Mouse (Mus musculus): ENCODE measurements around the gene Fam131c. TPM values are rescaled to one million over a fixed set of nuclear protein-coding genes. Genes with fewer than 3 reads are reported as not detected.
A peak's percentile ranks its signal among the peaks of the same experiment; 100 is the strongest.

Gene Fam131c
- polyA plus RNA-seq, 1 experiment from 2014 or later, result 0.58 TPM

DNA sequence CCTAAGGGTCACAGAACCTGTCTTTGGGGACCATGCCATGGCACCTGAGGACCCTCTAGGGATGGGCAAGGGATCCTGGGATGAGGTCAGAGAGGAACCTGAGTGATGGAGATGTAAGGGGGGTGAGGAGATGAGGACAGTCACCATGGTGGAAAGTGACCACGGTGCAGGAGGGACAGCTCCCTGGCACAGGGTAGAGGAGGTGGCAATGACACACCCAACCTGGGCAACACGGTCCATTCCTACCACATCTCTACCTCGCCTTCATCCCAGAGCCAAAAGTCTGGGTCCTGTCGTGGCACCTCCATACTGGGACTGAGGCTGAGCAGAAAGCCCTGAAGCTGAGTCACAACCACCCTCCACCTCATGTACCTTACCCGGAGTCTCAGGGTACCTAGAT is 54.8 kb downstream of the Fam131c start:
- H3K9ac ChIP-seq (ENCODE audit: low read length), result peak overlapping the region; percentile 98
- H3K27ac ChIP-seq (ENCODE audit: low read length), result peak overlapping the region; percentile 91
- H3K9me3 ChIP-seq (replicated peaks; ENCODE audit: control insufficient read depth, low read length), result no peaks in the 10 kb centered on the region
- WGBS, result 39% methylated on average over 5 of the region's 5 CpGs
- no peaks in the 10 kb centered on the region for H3K36me3 ChIP-seq (ENCODE audit: control insufficient read depth, insufficient read depth)
- ATAC-seq (replicated peaks; ENCODE audit: extremely low read depth, insufficient read depth, low FRiP score), result no peak
- H3K4me1 ChIP-seq (ENCODE audit: control insufficient read depth, insufficient read depth, low read length), result peaks cover 38% of the 10 kb centered on the region
- no peaks in the 10 kb centered on the region for H3K27me3 ChIP-seq (ENCODE audit: control insufficient read depth, insufficient read depth, low read length)
- H3K4me3 ChIP-seq (ENCODE audit: low read length), result peak overlapping the region; percentile 83
- H3K4me2 ChIP-seq (ENCODE audit: low read depth, low read length), result peak overlapping the region; percentile 76

- H3K27ac ChIP-seq (ENCODE audit: low read length), result peak overlapping the region; percentile 91
- H3K27me3 ChIP-seq (ENCODE audit: control insufficient read depth, insufficient read depth, low read length), result no peaks in the 10 kb centered on the region
- no peaks in the 10 kb centered on the region for H3K9me3 ChIP-seq (replicated peaks; ENCODE audit: control insufficient read depth, low read length)
- H3K9ac ChIP-seq (ENCODE audit: low read length), result peak overlapping the region; percentile 98
- 42% methylated on average over 5 of the region's 5 CpGs for WGBS
- peak overlapping the region; percentile 83 for H3K4me3 ChIP-seq (ENCODE audit: low read length)
- peak overlapping the region; percentile 76 for H3K4me2 ChIP-seq (ENCODE audit: low read depth, low read length)
- no peaks in the 10 kb centered on the region for H3K36me3 ChIP-seq (ENCODE audit: control insufficient read depth, insufficient read depth)
- peaks cover 38% of the 10 kb centered on the region for H3K4me1 ChIP-seq (ENCODE audit: control insufficient read depth, insufficient read depth, low read length)
- no peak for ATAC-seq (replicated peaks; ENCODE audit: extremely low read depth, insufficient read depth, low FRiP score)
These were observed 55.3 kb downstream of the Fam131c start for GRCm38 (mm10) chr4:141423288-141423687.

DNA sequence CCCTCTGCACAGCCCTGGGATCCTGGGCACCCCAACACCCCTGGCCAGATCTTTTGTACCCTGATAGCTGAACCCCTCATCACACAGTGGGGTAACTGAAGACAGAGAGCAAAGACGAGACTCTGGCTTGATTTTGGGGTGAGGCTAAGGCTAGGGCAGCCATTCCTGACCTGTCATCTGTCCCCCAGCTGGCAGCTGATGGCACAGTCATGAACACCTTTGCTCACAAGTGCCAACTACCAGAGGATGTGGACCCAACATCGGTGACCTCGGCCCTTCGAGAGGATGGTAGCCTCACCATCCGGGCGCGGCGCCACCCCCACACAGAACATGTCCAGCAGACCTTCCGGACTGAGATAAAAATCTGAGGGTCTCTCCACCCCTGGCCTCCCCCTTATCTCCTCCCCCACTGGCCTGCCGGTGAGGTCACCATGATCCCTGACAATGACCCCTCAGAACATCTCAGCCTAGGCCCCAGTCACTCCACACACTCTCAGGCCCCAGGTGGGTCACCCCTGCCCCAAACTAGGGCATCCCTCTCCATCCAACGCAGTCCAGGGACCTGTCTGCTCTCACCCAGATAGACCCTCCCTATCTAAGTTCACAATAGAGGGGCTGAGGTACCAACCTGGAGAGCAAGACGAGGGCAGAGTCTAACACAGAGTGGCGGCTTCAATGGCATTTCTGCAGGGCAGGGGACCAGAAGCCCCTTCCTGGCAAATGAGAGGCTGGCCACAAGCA is 55.8 kb downstream of the Fam131c start:
- Histone ChIP-seq H3K27me3 (ENCODE audit: control insufficient read depth, insufficient read depth, low read length) (no peaks in the 10 kb centered on the region), H3K4me3 (ENCODE audit: low read length) (peak overlapping the region; percentile 83), H3K27ac (ENCODE audit: low read length) (peak overlapping the region; percentile 91), H3K9ac (ENCODE audit: low read length) (peak overlapping the region; percentile 98), H3K36me3 (ENCODE audit: control insufficient read depth, insufficient read depth) (no peaks in the 10 kb centered on the region), H3K4me1 (ENCODE audit: control insufficient read depth, insufficient read depth, low read length) (peaks cover 38% of the 10 kb centered on the region), H3K9me3 (replicated peaks; ENCODE audit: control insufficient read depth, low read length) (no peaks in the 10 kb centered on the region), H3K4me2 (ENCODE audit: low read depth, low read length) (peak overlapping the region; percentile 76)
- 64% methylated on average over 13 of the region's 13 CpGs for WGBS
- no peak for ATAC-seq (replicated peaks; ENCODE audit: extremely low read depth, insufficient read depth, low FRiP score)

DNA sequence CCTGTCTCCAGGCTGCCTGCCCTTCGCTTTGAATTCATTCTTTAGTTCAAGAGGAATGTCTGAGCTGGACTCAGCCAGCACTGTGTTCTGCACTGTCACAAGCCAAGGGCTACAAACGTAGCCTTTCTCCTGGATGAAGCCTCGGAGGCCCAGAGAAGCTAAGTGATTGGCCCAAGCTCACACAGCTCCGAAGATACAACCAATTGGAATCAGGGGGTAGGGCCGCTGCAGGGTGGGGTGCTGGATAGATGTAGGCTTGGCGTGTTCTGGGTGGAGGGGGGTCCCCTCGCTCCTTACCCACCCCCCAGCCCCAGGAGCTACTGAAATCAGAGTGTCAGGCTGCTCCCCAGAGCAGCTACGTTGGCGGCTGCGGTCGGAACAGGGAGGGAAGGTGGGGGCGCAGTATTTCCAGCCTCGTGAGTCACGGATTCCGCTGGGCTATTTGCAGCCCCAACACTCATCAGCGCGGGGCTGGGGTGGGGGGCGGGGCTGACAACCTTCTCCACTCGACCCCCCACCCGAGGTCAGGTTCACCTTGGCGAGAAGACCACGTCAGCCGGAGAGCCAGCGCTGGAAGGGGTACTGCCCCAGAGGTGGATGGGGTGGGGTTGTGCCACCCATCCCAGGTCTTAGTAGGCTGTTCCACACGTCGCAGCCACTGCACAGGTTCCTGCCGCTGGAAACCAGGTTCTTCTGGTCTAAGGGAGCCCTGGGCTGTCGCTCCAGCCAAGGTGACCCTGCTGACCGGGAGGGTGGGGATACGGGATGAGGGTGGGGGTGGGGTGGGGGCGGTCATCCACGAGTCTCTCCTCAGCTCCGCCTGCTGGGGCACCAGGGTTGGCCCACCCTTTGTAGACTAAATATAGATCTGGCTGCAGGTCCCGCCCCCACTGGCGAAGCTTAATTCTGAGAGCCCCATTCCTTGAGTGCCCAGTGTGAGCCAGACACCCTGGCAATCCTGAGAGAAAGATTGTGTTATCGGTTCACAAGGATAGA is 57.8 kb downstream of the Fam131c start:
- H3K4me1 ChIP-seq (ENCODE audit: control insufficient read depth, insufficient read depth, low read length), result peaks cover 23% of the 10 kb centered on the region
- WGBS, result 3% methylated on average over 36 of the region's 36 CpGs

DNA sequence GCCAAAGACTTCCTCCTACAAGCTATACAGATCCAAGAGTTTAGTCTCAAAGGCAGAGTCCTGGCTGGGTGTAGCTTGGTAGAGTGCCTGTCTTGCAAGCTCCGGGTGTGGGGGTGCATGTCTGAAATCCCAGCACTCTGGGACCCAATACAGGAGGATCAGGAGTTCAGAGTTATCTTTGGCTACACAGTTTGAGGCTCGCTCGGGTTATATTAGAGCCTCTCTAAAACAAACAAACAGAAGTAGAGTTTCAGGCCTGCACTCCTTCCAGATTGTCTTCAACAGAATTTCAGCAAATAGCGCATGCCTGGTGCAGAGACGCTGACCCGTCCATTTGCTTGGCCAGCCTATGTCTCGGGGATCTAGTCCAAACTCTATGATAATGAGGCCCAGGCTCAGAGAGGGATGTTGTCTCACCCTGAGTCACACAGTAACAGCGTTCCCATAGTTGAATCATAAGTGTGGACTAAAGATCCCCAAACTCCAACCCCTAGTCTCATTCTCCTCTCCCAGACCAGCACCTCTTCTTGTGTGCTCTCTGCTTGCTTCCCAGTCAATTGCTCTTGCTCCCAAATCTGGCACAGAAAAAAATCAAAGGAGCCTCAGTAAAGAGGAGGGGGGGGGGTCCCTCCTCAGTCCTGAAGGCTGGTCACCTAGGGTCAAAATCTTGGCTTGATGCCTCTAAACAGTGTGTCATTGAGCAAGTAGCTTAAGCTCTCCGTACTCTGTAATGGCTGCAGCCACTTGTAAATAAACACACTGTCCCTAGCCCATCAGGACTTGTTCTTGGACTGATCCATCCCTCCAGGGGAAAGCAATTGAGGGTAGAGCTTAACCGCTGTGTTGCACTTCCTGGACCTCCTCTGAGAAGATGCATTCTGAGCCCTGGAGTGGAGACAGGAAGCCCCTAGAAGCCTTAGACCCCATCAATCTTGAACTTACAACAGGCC is 59.1 kb downstream of the Fam131c start:
- no peak for ATAC-seq (replicated peaks; ENCODE audit: extremely low read depth, insufficient read depth, low FRiP score)
- peak overlapping the region; percentile 98 for H3K9ac ChIP-seq (ENCODE audit: low read length)

More for the DNA sequence above, 57.8 kb downstream of the Fam131c start:
- peak overlapping the region; percentile 91 for H3K27ac ChIP-seq (ENCODE audit: low read length)
- no peaks in the 10 kb centered on the region for H3K9me3 ChIP-seq (replicated peaks; ENCODE audit: control insufficient read depth, low read length)
- peak overlapping the region; percentile 83 for H3K4me3 ChIP-seq (ENCODE audit: low read length)
- peak overlapping the region; percentile 98 for H3K9ac ChIP-seq (ENCODE audit: low read length)
- H3K27me3 ChIP-seq (ENCODE audit: control insufficient read depth, insufficient read depth, low read length), result no peaks in the 10 kb centered on the region
- H3K4me2 ChIP-seq (ENCODE audit: low read depth, low read length), result peak overlapping the region; percentile 76
- peak; percentile 67 for ATAC-seq (replicated peaks; ENCODE audit: extremely low read depth, insufficient read depth, low FRiP score)
- H3K36me3 ChIP-seq (ENCODE audit: control insufficient read depth, insufficient read depth), result no peaks in the 10 kb centered on the region

DNA sequence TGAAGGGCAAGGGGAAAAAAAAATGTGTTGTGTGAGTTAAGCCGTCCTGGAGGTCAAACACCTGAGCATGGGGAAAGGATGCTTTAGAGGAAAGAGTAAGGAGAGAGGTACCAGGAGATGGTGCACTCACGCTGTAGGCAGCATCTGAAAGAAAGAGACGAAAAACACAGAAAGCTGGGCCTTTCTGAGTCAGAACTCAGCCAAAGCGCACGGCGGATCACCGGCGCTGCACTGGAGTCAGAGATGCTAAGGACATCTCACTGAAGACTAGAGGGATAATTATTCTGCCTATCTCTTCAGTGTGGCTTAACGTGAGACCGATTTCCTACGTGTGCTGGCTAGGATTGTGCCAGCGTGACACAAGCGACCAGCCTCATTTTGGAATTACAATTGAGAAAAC is 59.9 kb downstream of the Fam131c start:
- no peak overlapping the region for H3K27ac ChIP-seq (ENCODE audit: low read length)

More for the DNA sequence above, 59.1 kb downstream of the Fam131c start:
- peak overlapping the region; percentile 83; the same call in 1 of the 2 replicates for H3K4me3 ChIP-seq (ENCODE audit: low read length)
- H3K36me3 ChIP-seq (ENCODE audit: control insufficient read depth, insufficient read depth), result no peaks in the 10 kb centered on the region
- peak overlapping the region; percentile 91 for H3K27ac ChIP-seq (ENCODE audit: low read length)
- H3K4me1 ChIP-seq (ENCODE audit: control insufficient read depth, insufficient read depth, low read length), result peaks cover 17% of the 10 kb centered on the region
- H3K9me3 ChIP-seq (replicated peaks; ENCODE audit: control insufficient read depth, low read length), result no peaks in the 10 kb centered on the region
- H3K27me3 ChIP-seq (ENCODE audit: control insufficient read depth, insufficient read depth, low read length), result no peaks in the 10 kb centered on the region
- 55% methylated on average over 10 of the region's 10 CpGs for WGBS
- H3K4me2 ChIP-seq (ENCODE audit: low read depth, low read length), result peak overlapping the region; percentile 76

GRCm38 (mm10) chr4:141429381-141429780 is 61.4 kb downstream of the Fam131c start:
- ATAC-seq (replicated peaks; ENCODE audit: extremely low read depth, insufficient read depth, low FRiP score), result no peak
- Histone ChIP-seq H3K9ac (ENCODE audit: low read length) (no peak overlapping the region), H3K4me3 (ENCODE audit: low read length) (no peak overlapping the region), H3K36me3 (ENCODE audit: control insufficient read depth, insufficient read depth) (no peaks in the 10 kb centered on the region), H3K27ac (ENCODE audit: low read length) (peak overlapping the region; percentile 16; the same call in 1 of the 2 replicates), H3K4me1 (ENCODE audit: control insufficient read depth, insufficient read depth, low read length) (peaks cover 17% of the 10 kb centered on the region), H3K27me3 (ENCODE audit: control insufficient read depth, insufficient read depth, low read length) (no peaks in the 10 kb centered on the region), H3K9me3 (replicated peaks; ENCODE audit: control insufficient read depth, low read length) (no peaks in the 10 kb centered on the region), H3K4me2 (ENCODE audit: low read depth, low read length) (no peak overlapping the region)
- WGBS, result 77% methylated on average over 6 of the region's 6 CpGs

More for the DNA sequence above, 59.9 kb downstream of the Fam131c start:
- H3K36me3 ChIP-seq (ENCODE audit: control insufficient read depth, insufficient read depth), result no peaks in the 10 kb centered on the region
- no peaks in the 10 kb centered on the region for H3K9me3 ChIP-seq (replicated peaks; ENCODE audit: control insufficient read depth, low read length)
- no peaks in the 10 kb centered on the region for H3K27me3 ChIP-seq (ENCODE audit: control insufficient read depth, insufficient read depth, low read length)
- no peak overlapping the region for H3K4me2 ChIP-seq (ENCODE audit: low read depth, low read length)
- WGBS, result 77% methylated on average over 13 of the region's 13 CpGs
- H3K4me1 ChIP-seq (ENCODE audit: control insufficient read depth, insufficient read depth, low read length), result peaks cover 17% of the 10 kb centered on the region
- no peak overlapping the region for H3K4me3 ChIP-seq (ENCODE audit: low read length)
- no peak overlapping the region for H3K9ac ChIP-seq (ENCODE audit: low read length)
- ATAC-seq (replicated peaks; ENCODE audit: extremely low read depth, insufficient read depth, low FRiP score), result no peak

DNA sequence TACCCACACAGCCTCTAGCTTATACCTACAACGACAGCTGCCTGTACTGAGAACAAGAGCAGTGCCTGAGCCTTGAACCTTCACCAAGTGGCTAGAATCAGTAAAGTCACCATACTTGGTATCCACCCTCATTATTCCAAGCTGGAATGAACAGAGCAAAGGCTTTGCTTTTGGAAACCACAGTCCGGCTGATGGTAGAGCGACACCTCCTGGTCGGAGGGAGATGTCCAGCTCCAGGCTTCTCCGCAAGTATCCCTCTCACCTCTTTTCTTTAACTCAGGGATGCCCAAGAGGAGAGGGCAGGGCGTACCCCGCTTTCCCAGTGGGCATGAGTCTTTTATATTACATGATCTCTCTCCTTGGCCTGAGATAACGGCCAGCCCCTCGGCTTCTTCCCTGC is 61.8 kb downstream of the Fam131c start:
- WGBS, result 47% methylated on average over 9 of the region's 9 CpGs
- H3K27ac ChIP-seq (ENCODE audit: low read length), result 0 out of 2 replicates have a peak overlapping the region, but pooled peaks have one; percentile 4

More for the DNA sequence above, 61.8 kb downstream of the Fam131c start:
- no peaks in the 10 kb centered on the region for H3K9me3 ChIP-seq (replicated peaks; ENCODE audit: control insufficient read depth, low read length)
- no peak for ATAC-seq (replicated peaks; ENCODE audit: extremely low read depth, insufficient read depth, low FRiP score)
- no peak overlapping the region for H3K9ac ChIP-seq (ENCODE audit: low read length)
- no peaks in the 10 kb centered on the region for H3K36me3 ChIP-seq (ENCODE audit: control insufficient read depth, insufficient read depth)
- no peak overlapping the region for H3K4me2 ChIP-seq (ENCODE audit: low read depth, low read length)
- no peaks in the 10 kb centered on the region for H3K27me3 ChIP-seq (ENCODE audit: control insufficient read depth, insufficient read depth, low read length)
- H3K4me1 ChIP-seq (ENCODE audit: control insufficient read depth, insufficient read depth, low read length), result peaks cover 17% of the 10 kb centered on the region
- H3K4me3 ChIP-seq (ENCODE audit: low read length), result no peak overlapping the region
